Mouse (Mus musculus) CH12.LX (cell line): ENCODE measurements around the gene Sdc4. TPM values are rescaled to one million over a fixed set of nuclear protein-coding genes. Genes with fewer than 3 reads are reported as not detected.

Source experiments
- DNase-seq: peaks from one replicate; pipeline ENCODE4 v3.0.0-alpha.2; 2013; ENCODE audit errors: extremely low read depth
- H3K27ac ChIP-seq: 2 replicates; pipeline ENCODE4 v1.5.1; 2012; ENCODE audit warnings: low read depth, mild to moderate bottlenecking, control low read depth, moderate library complexity; ENCODE audit not compliant: insufficient read depth
- H3K27me3 ChIP-seq: replicated peaks from 2 replicates; pipeline ENCODE3; 2012; ENCODE audit warnings: inconsistent platforms
- H3K36me3 ChIP-seq, 2 experiments: replicated peaks in 1 of 2; 2 replicates each; pipeline versions ENCODE3 to v1.6.1; 2012; ENCODE audit warnings: inconsistent platforms in 1 of 2, low read length in 1 of 2, mild to moderate bottlenecking in 1 of 2, mixed read lengths in 1 of 2, moderate library complexity in 1 of 2; ENCODE audit not compliant: control insufficient read depth in 1 of 2, insufficient read depth in 1 of 2
- H3K4me1 ChIP-seq, 2 experiments: 2 replicates each; pipeline ENCODE4 v1.6.1; 2012; ENCODE audit warnings: inconsistent platforms in 1 of 2, moderate library complexity in 1 of 2; ENCODE audit not compliant: insufficient read depth in 2 of 2, control insufficient read depth in 1 of 2
- H3K4me2 ChIP-seq: 2 replicates; pipeline ENCODE4 v1.6.1; 2012; ENCODE audit warnings: low read depth, mild to moderate bottlenecking, control low read depth; ENCODE audit not compliant: poor library complexity, insufficient read depth, severe bottlenecking
- H3K4me3 ChIP-seq, 3 experiments: fragments of 150-350 bp in 1 of 3; sonication (generic) in 1 of 3; replicated peaks in 1 of 3; 2 replicates each; pipeline versions ENCODE3 to v1.5.1; 2011 to 2012; ENCODE audit warnings: low read depth in 2 of 3, low read length in 2 of 3, mild to moderate bottlenecking in 2 of 3, moderate library complexity in 2 of 3, control low read depth in 1 of 3, improper control_type of control experiment in 1 of 3, inconsistent platforms in 1 of 3, mixed read lengths in 1 of 3; ENCODE audit not compliant: poor library complexity in 1 of 3
- H3K79me2 ChIP-seq: replicated peaks from 2 replicates; pipeline ENCODE4 v1.6.1; 2012; ENCODE audit warnings: mild to moderate bottlenecking, moderate library complexity; ENCODE audit not compliant: control insufficient read depth, poor library complexity, insufficient read depth, severe bottlenecking; ENCODE audit errors: extremely low read depth
- H3K9ac ChIP-seq: 2 replicates; pipeline ENCODE4 v1.6.1; 2012; ENCODE audit warnings: low read depth, mild to moderate bottlenecking, control low read depth, moderate library complexity; ENCODE audit not compliant: insufficient read depth
- H3K9me3 ChIP-seq: replicated peaks from 2 replicates; pipeline ENCODE3; 2012; ENCODE audit warnings: low read length, inconsistent platforms, mixed read lengths
- CHD1 ChIP-seq: IDR thresholded peaks from 2 replicates; pipeline ENCODE4 v1.6.1; 2012; ENCODE audit warnings: low read depth, low read length, improper control_type of control experiment, inconsistent platforms
- CTCF ChIP-seq, 2 experiments: IDR thresholded peaks in 1 of 2; conservative IDR thresholded peaks in 1 of 2; 2 replicates each; pipeline ENCODE4 v1.5.1; 2011 to 2012; ENCODE audit warnings: low read depth in 2 of 2, low read length in 2 of 2, improper control_type of control experiment in 1 of 2, inconsistent platforms in 1 of 2, mild to moderate bottlenecking in 1 of 2, moderate library complexity in 1 of 2
- E2F4 ChIP-seq: IDR thresholded peaks from 2 replicates; pipeline ENCODE4 v1.6.1; 2011; ENCODE audit warnings: low read depth, low read length, improper control_type of control experiment; ENCODE audit not compliant: insufficient replicate concordance
- IRF4 ChIP-seq: IDR thresholded peaks from 2 replicates; pipeline ENCODE4 v1.6.1; 2014; ENCODE audit warnings: low read depth, mild to moderate bottlenecking, inconsistent platforms, low read length, improper control_type of control experiment
- JUN ChIP-seq: IDR thresholded peaks from 2 replicates; pipeline ENCODE4 v1.6.1; 2011; ENCODE audit warnings: low read depth, mild to moderate bottlenecking, low read length, improper control_type of control experiment, moderate library complexity; ENCODE audit not compliant: insufficient read depth
- JUND ChIP-seq: conservative IDR thresholded peaks from 2 replicates; pipeline ENCODE4 v1.6.1; 2011; ENCODE audit warnings: low read depth, low read length, improper control_type of control experiment
- KAT2A ChIP-seq: IDR thresholded peaks from 2 replicates; pipeline ENCODE4 v1.6.1; 2012; ENCODE audit warnings: low read length, improper control_type of control experiment, inconsistent platforms; ENCODE audit not compliant: insufficient replicate concordance
- MAFK ChIP-seq: IDR thresholded peaks from 2 replicates; pipeline ENCODE4 v1.6.1; 2011; ENCODE audit warnings: low read length, improper control_type of control experiment; ENCODE audit not compliant: insufficient replicate concordance
- MAX ChIP-seq: IDR thresholded peaks from 2 replicates; pipeline ENCODE4 v1.6.1; 2011; ENCODE audit warnings: low read length, improper control_type of control experiment
- MXI1 ChIP-seq: IDR thresholded peaks from 2 replicates; pipeline ENCODE4 v1.6.1; 2011; ENCODE audit warnings: mild to moderate bottlenecking, low read depth, low read length, improper control_type of control experiment
- NELFE ChIP-seq: IDR thresholded peaks from 2 replicates; pipeline ENCODE4 v1.6.1; 2011; ENCODE audit warnings: low read depth, low read length, improper control_type of control experiment
- NRF1 ChIP-seq: IDR thresholded peaks from 2 replicates; pipeline ENCODE4 v1.6.1; 2014; ENCODE audit warnings: low read depth, mild to moderate bottlenecking, inconsistent platforms, low read length, improper control_type of control experiment, moderate library complexity
- RAD21 ChIP-seq: IDR thresholded peaks from 2 replicates; pipeline ENCODE4 v1.6.1; 2011; ENCODE audit warnings: low read depth, mild to moderate bottlenecking, low read length, improper control_type of control experiment, moderate library complexity
- RCOR1 ChIP-seq: conservative IDR thresholded peaks from 2 replicates; pipeline ENCODE4 v1.6.1; 2012; ENCODE audit warnings: low read depth, mild to moderate bottlenecking, inconsistent platforms, low read length, improper control_type of control experiment
- SIN3A ChIP-seq: IDR thresholded peaks from 2 replicates; pipeline ENCODE4 v1.6.1; 2012; ENCODE audit warnings: low read length, improper control_type of control experiment, inconsistent platforms
- SMC3 ChIP-seq: IDR thresholded peaks from 2 replicates; pipeline ENCODE4 v1.6.1; 2011; ENCODE audit warnings: low read depth, low read length, improper control_type of control experiment
- TCF12 ChIP-seq: IDR thresholded peaks from 2 replicates; pipeline ENCODE4 v1.6.1; 2014; ENCODE audit warnings: low read depth, mild to moderate bottlenecking, inconsistent platforms, low read length, improper control_type of control experiment
- UBTF ChIP-seq: IDR thresholded peaks from 2 replicates; pipeline ENCODE4 v1.6.1; 2012; ENCODE audit warnings: low read depth, mild to moderate bottlenecking, inconsistent platforms, low read length, improper control_type of control experiment, moderate library complexity
- USF1 ChIP-seq: IDR thresholded peaks from 2 replicates; pipeline ENCODE4 v1.6.1; 2014; ENCODE audit warnings: low read depth, mild to moderate bottlenecking, inconsistent platforms, low read length, improper control_type of control experiment
- USF2 ChIP-seq: conservative IDR thresholded peaks from 2 replicates; pipeline ENCODE4 v1.6.1; 2011; ENCODE audit warnings: low read depth, low read length, improper control_type of control experiment
- ZC3H11A ChIP-seq: IDR thresholded peaks from 2 replicates; pipeline ENCODE4 v1.6.1; 2012; ENCODE audit warnings: low read depth, mild to moderate bottlenecking, inconsistent platforms, low read length, improper control_type of control experiment
- ZMIZ1 ChIP-seq: IDR thresholded peaks from 2 replicates; pipeline ENCODE4 v1.6.1; 2012; ENCODE audit warnings: low read depth, mild to moderate bottlenecking, inconsistent platforms, low read length, improper control_type of control experiment
- dilution Hi-C: fragments of 300-500 bp; cut with MboI; formaldehyde crosslinking; loops from 2 replicates; pipeline ENCODE4 v1.14.3; 2020; ENCODE audit warnings: low sequenced_read_pairs; ENCODE audit not compliant: extremely low pct_unique_long_range_greater_than_20kb, extremely low pct_ligation_motif_present
- in situ Hi-C: fragments of 300-500 bp; cut with MboI; formaldehyde crosslinking; loops from 3 replicates; pipeline ENCODE4 v1.14.3; 2019; ENCODE audit warnings: low sequenced_read_pairs, low pct_ligation_motif_present, low pct_unique_long_range_greater_than_20kb, mixed read lengths
- polyA plus RNA-seq: library from polyadenylated mRNA; unstranded; fragments of >175 nt; gene quantifications from 2 replicates; pipeline ENCODE4 v1.2.1, GENCODE M21; 2012; ENCODE audit warnings: low read depth; ENCODE audit not compliant: insufficient read length
- total RNA-seq, 2 experiments: library from RNA; depleted of rRNA; stranded (reverse); fragments of 300-350 nt in 1 of 2; fragments of >200 nt in 1 of 2; gene quantifications; 2 replicates each; pipeline ENCODE4 v1.2.3; 2012 to 2014

Sdc4 gene
- total and polyA plus RNA-seq, 3 experiments = 46.6 to 69.9 (median 59.8) TPM

- dilution Hi-C loops = no loop called here
- Histone ChIP-seq H3K27me3 (peaks cover 80% of the 10 kb centered on the region), H3K4me2 (no peak overlapping the region)
Measured at GRCm38 (mm10) chr2:164405519-164405918, 38.2 kb downstream of the Sdc4 start.

GRCm38 (mm10) chr2:164405060-164405459 is 38.6 kb downstream of the Sdc4 start, which contains the start of gene Matn4:
TSS of gene Matn4 (minus strand) at chr2:164405160.
- no peak for DNase-seq
- dilution Hi-C loops = no loop called here
- no peak within 1 kb of the TSS for H3K9ac ChIP-seq
- H3K36me3 ChIP-seq = no peaks in the 10 kb centered on the region
- no peak for TF ChIP-seq SMC3
- no peak for TF ChIP-seq CHD1
- no peak for TF ChIP-seq JUN
- TF ChIP-seq JUND = no peak
- no peak for TF ChIP-seq RCOR1
- TF ChIP-seq RAD21 = no peak
- TF ChIP-seq KAT2A = no peak
- no peak for TF ChIP-seq CTCF (conservative IDR thresholded peaks at IDR 0.05 in 1 of 2, IDR thresholded peaks at IDR 0.05 in 1 of 2; ENCODE audit: low read depth in 2 of 2, low read length in 2 of 2)
- in situ Hi-C loops = loop anchor here (5.0 to 25.0 kb wide), 2 partner anchors 112 to 332 kb away; partner anchors contain the start of genes Dnttip1 and Wfdc3
- no peak within 1 kb of the TSS for H3K4me3 ChIP-seq
- peaks cover 5 to 12% of the 10 kb centered on the region in 2 experiments; a peak in 3 of 4 replicates for H3K4me1 ChIP-seq
- H3K27ac ChIP-seq = no peak within 1 kb of the TSS
- H3K79me2 ChIP-seq = no peaks in the 10 kb centered on the region
- H3K27me3 ChIP-seq = peaks cover 79% of the 10 kb centered on the region
- no peak within 1 kb of the TSS for H3K4me2 ChIP-seq
- H3K9me3 ChIP-seq = peaks cover 11% of the 10 kb centered on the region

More at GRCm38 (mm10) chr2:164405519-164405918, 38.2 kb downstream of the Sdc4 start:
- Histone ChIP-seq H3K79me2 (no peaks in the 10 kb centered on the region), H3K9ac (no peak overlapping the region), H3K4me1 (peaks cover 5 to 17% of the 10 kb centered on the region in 2 experiments; a peak in 3 of 4 replicates), H3K36me3 (no peaks in the 10 kb centered on the region), H3K27ac (no peak overlapping the region), H3K9me3 (peaks cover 7% of the 10 kb centered on the region), H3K4me3 (no peak overlapping the region)
- TF ChIP-seq SIN3A (no peak), SMC3 (no peak), RAD21 (no peak), IRF4 (no peak), NRF1 (no peak), USF1 (no peak), ZC3H11A (no peak), TCF12 (no peak), E2F4 (no peak), CTCF (conservative IDR thresholded peaks at IDR 0.05 in 1 of 2, IDR thresholded peaks at IDR 0.05 in 1 of 2; ENCODE audit: low read depth in 2 of 2, low read length in 2 of 2) (no peak), ZMIZ1 (no peak), MAFK (no peak), UBTF (no peak), NELFE (no peak), MAX (no peak), CHD1 (no peak), MXI1 (no peak), USF2 (no peak)
- in situ Hi-C loops = loop anchor here (5.0 to 25.0 kb wide), 2 partner anchors 112 to 332 kb away; partner anchors contain the start of genes Dnttip1 and Wfdc3
- no peak for DNase-seq
